Mouse (Mus musculus) myocyte (in vitro differentiated cells): ENCODE data around the gene Suds3. TPM values are rescaled to one million over a fixed set of nuclear protein-coding genes. Genes with fewer than 3 reads are reported as not detected.

Experiments used
- H3K27me3 ChIP-seq: one replicate; pipeline ENCODE4 v1.6.1; 2011; ENCODE audit not compliant: control insufficient read depth, insufficient read depth, insufficient read length
- H3K36me3 ChIP-seq: one replicate; pipeline ENCODE4 v1.6.1; 2011; ENCODE audit not compliant: control insufficient read depth, insufficient read depth
- H3K4me2 ChIP-seq: one replicate; pipeline ENCODE4 v1.6.1; 2011; ENCODE audit warnings: low read depth, control low read depth
- H3K4me3 ChIP-seq: one replicate; pipeline ENCODE4 v1.5.1; 2011; ENCODE audit warnings: mild to moderate bottlenecking, control low read depth, moderate library complexity
- H3K79me2 ChIP-seq: one replicate; pipeline ENCODE4 v1.6.1; 2011; ENCODE audit not compliant: control insufficient read depth, insufficient read depth
- H3ac ChIP-seq: one replicate; pipeline ENCODE4 v1.6.1; 2011; ENCODE audit not compliant: control insufficient read depth, insufficient read length
- CEBPB ChIP-seq: IDR thresholded peaks from 2 replicates; pipeline ENCODE4 v1.6.1; 2011; ENCODE audit warnings: mild to moderate bottlenecking, moderate library complexity; ENCODE audit not compliant: poor library complexity, insufficient read depth, severe bottlenecking
- E2F4 ChIP-seq: IDR thresholded peaks from one replicate; pipeline ENCODE4 v1.6.1; 2011; ENCODE audit warnings: mild to moderate bottlenecking, control low read depth, moderate library complexity; ENCODE audit not compliant: insufficient read depth
- MAX ChIP-seq: IDR thresholded peaks from one replicate; pipeline ENCODE4 v1.6.1; 2011; ENCODE audit warnings: low read depth, mild to moderate bottlenecking, control low read depth
- MYOD1 ChIP-seq, 3 experiments: IDR thresholded peaks; one replicate each; pipeline ENCODE4 v1.6.1; 2011; ENCODE audit warnings: control low read depth in 2 of 3, low read depth in 2 of 3, mild to moderate bottlenecking in 2 of 3, moderate library complexity in 1 of 3; ENCODE audit not compliant: insufficient read length in 2 of 3, control insufficient read depth in 1 of 3
- MYOG ChIP-seq, 3 experiments: IDR thresholded peaks; one replicate each; pipeline ENCODE4 v1.6.1; 2011; ENCODE audit warnings: control low read depth in 2 of 3, low read depth in 2 of 3, mild to moderate bottlenecking in 2 of 3; ENCODE audit not compliant: insufficient read length in 2 of 3, control insufficient read depth in 1 of 3, insufficient read depth in 1 of 3
- POLR2A ChIP-seq: IDR thresholded peaks from one replicate; pipeline ENCODE4 v1.6.1; 2011; ENCODE audit warnings: low read depth, mild to moderate bottlenecking, control low read depth, moderate library complexity; ENCODE audit not compliant: insufficient read length
- POLR2AphosphoS2 ChIP-seq: IDR thresholded peaks from one replicate; pipeline ENCODE4 v1.6.1; 2011; ENCODE audit warnings: low read depth, control low read depth; ENCODE audit not compliant: insufficient read length
- REST ChIP-seq: IDR thresholded peaks from one replicate; pipeline ENCODE4 v1.6.1; 2011; ENCODE audit warnings: mild to moderate bottlenecking, control low read depth, moderate library complexity; ENCODE audit not compliant: insufficient read depth, insufficient read length
- SRF ChIP-seq: IDR thresholded peaks from one replicate; pipeline ENCODE4 v1.6.1; 2011; ENCODE audit warnings: low read depth; ENCODE audit not compliant: control insufficient read depth, insufficient read length
- TCF12 ChIP-seq: IDR thresholded peaks from one replicate; pipeline ENCODE4 v1.6.1; 2011; ENCODE audit warnings: mild to moderate bottlenecking, control low read depth; ENCODE audit not compliant: poor library complexity, insufficient read depth, severe bottlenecking
- TCF3 ChIP-seq: IDR thresholded peaks from one replicate; pipeline ENCODE4 v1.6.1; 2011; ENCODE audit warnings: low read depth, control low read depth; ENCODE audit not compliant: insufficient read length
- USF1 ChIP-seq: IDR thresholded peaks from one replicate; pipeline ENCODE4 v1.6.1; 2011; ENCODE audit warnings: low read depth, mild to moderate bottlenecking, control low read depth, moderate library complexity
- polyA plus RNA-seq: library from polyadenylated mRNA; unstranded; fragments of >200 nt; fragmentation: generic; extraction: Trizol; gene quantifications from one replicate; pipeline ENCODE4 v1.2.1, GENCODE M21; 2012; ENCODE audit warnings: missing spikeins

Gene Suds3
- polyA plus RNA-seq, 1 experiment, result 77.0 TPM

- Histone ChIP-seq H3K36me3 (no peaks in the 10 kb centered on the region), H3ac (no peak overlapping the region), H3K79me2 (no peaks in the 10 kb centered on the region), H3K4me2 (no peak overlapping the region), H3K27me3 (no peaks in the 10 kb centered on the region), H3K4me3 (no peak overlapping the region)
- TF ChIP-seq REST (no peak), POLR2A (no peak), MAX (no peak), MYOG (IDR thresholded peaks at IDR 0.05; ENCODE audit: control insufficient read depth in 1 of 3, insufficient read depth in 1 of 3, insufficient read length in 2 of 3, low read depth in 2 of 3) (no peak), E2F4 (no peak), SRF (no peak), POLR2AphosphoS2 (no peak)
Measured at GRCm38 (mm10) chr5:117140374-117140773, 24.5 kb upstream of the Suds3 start.

GRCm38 (mm10) chr5:117139822-117140221 is 23.9 kb upstream of the Suds3 start:
- TF ChIP-seq MAX (no peak), POLR2AphosphoS2 (no peak), MYOG (IDR thresholded peaks at IDR 0.05; ENCODE audit: control insufficient read depth in 1 of 3, insufficient read depth in 1 of 3, insufficient read length in 2 of 3, low read depth in 2 of 3) (no peak), TCF12 (no peak), E2F4 (no peak), MYOD1 (IDR thresholded peaks at IDR 0.05; ENCODE audit: control insufficient read depth in 1 of 3, insufficient read length in 2 of 3, low read depth in 2 of 3) (no peak), TCF3 (no peak), CEBPB (no peak), USF1 (no peak), REST (no peak), POLR2A (no peak), SRF (no peak)

GRCm38 (mm10) chr5:117138295-117138988 is 22.5 kb upstream of the Suds3 start:
- TF ChIP-seq TCF12 (no peak), REST (no peak), POLR2A (no peak), USF1 (no peak), E2F4 (no peak), POLR2AphosphoS2 (no peak), TCF3 (no peak), SRF (no peak)
- Histone ChIP-seq H3K4me2 (no peak overlapping the region), H3K4me3 (no peak overlapping the region), H3K79me2 (no peaks in the 10 kb centered on the region), H3K27me3 (no peaks in the 10 kb centered on the region), H3K36me3 (no peaks in the 10 kb centered on the region), H3ac (no peak overlapping the region)

More at GRCm38 (mm10) chr5:117139822-117140221, 23.9 kb upstream of the Suds3 start:
- no peaks in the 10 kb centered on the region for H3K27me3 ChIP-seq
- H3K79me2 ChIP-seq, result no peaks in the 10 kb centered on the region
- H3K4me3 ChIP-seq, result no peak overlapping the region
- no peaks in the 10 kb centered on the region for H3K36me3 ChIP-seq
- H3K4me2 ChIP-seq, result no peak overlapping the region
- no peak overlapping the region for H3ac ChIP-seq

GRCm38 (mm10) chr5:117137594-117137993 is 21.7 kb upstream of the Suds3 start:
- Histone ChIP-seq H3K4me2 (no peak overlapping the region), H3K36me3 (no peaks in the 10 kb centered on the region)

More at GRCm38 (mm10) chr5:117137594-117137993, 21.7 kb upstream of the Suds3 start:
- Histone ChIP-seq H3ac (no peak overlapping the region), H3K27me3 (no peaks in the 10 kb centered on the region), H3K79me2 (no peaks in the 10 kb centered on the region), H3K4me3 (no peak overlapping the region)
- no peak for TF ChIP-seq TCF12
- TF ChIP-seq E2F4, result no peak
- no peak for TF ChIP-seq TCF3
- TF ChIP-seq MAX, result no peak
- TF ChIP-seq MYOG (IDR thresholded peaks at IDR 0.05; ENCODE audit: control insufficient read depth in 1 of 3, insufficient read depth in 1 of 3, insufficient read length in 2 of 3, low read depth in 2 of 3), result no peak
- no peak for TF ChIP-seq CEBPB
- TF ChIP-seq SRF, result no peak
- no peak for TF ChIP-seq REST
- TF ChIP-seq USF1, result no peak
- TF ChIP-seq MYOD1 (IDR thresholded peaks at IDR 0.05; ENCODE audit: control insufficient read depth in 1 of 3, insufficient read length in 2 of 3, low read depth in 2 of 3), result no peak
- no peak for TF ChIP-seq POLR2A
